In genomic region chr14:75456489-75457220, GRCm38 (mm10) we compare ENCODE assay signal across 8 mouse cellular contexts. TPM values are rescaled to one million over a fixed set of nuclear protein-coding genes. Genes with fewer than 3 reads are reported as not detected.
A peak's percentile ranks its signal among the peaks of the same experiment; 100 is the strongest.
DNase-seq lines count a peak whose midpoint lies in the region; ATAC-seq lines count a peak whose summit lies in the region.

No protein-coding gene starts in this region.

- peak overlapping the region; percentile 77 for H3K4me2 ChIP-seq in heart, embryonic 13.5 days
- peak overlapping the region; percentile 74 for H3K4me2 ChIP-seq in kidney, embryonic 15.5 days
- peak overlapping the region; percentile 46 for H3K4me2 ChIP-seq in liver, embryonic 16.5 days (ENCODE audit: low read depth, low read length)

- H3K4me1 ChIP-seq in heart, embryonic 13.5 days = peaks cover 23% of the 10 kb centered on the region
- peaks cover 25% of the 10 kb centered on the region for H3K4me1 ChIP-seq in kidney, embryonic 15.5 days
- no peaks in the 10 kb centered on the region; the same call in 1 of the 2 replicates for H3K4me1 ChIP-seq in liver, embryonic 16.5 days (ENCODE audit: control insufficient read depth, low read depth, low read length)

- no peak overlapping the region for H3K27ac ChIP-seq in heart, embryonic 13.5 days (replicated peaks)
- no peak overlapping the region for H3K27ac ChIP-seq in kidney, embryonic 15.5 days
- no peak overlapping the region for H3K27ac ChIP-seq in liver, embryonic 16.5 days (ENCODE audit: low read length)

- H3K4me3 ChIP-seq in heart, embryonic 13.5 days = peak overlapping the region; percentile 49
- H3K4me3 ChIP-seq in kidney, embryonic 15.5 days (replicated peaks) = peak overlapping the region; percentile 40
- H3K4me3 ChIP-seq in liver, embryonic 16.5 days (ENCODE audit: low read depth, low read length) = peak overlapping the region; percentile 6; the same call in 1 of the 2 replicates

- H3K27me3 ChIP-seq in heart, embryonic 13.5 days (replicated peaks) = peaks cover 49% of the 10 kb centered on the region
- peaks cover 30% of the 10 kb centered on the region for H3K27me3 ChIP-seq in kidney, embryonic 15.5 days
- H3K27me3 ChIP-seq in liver, embryonic 16.5 days (ENCODE audit: control insufficient read depth, insufficient read depth, low read depth, low read length) = peaks cover 18% of the 10 kb centered on the region

- peak; percentile 62 for DNase-seq in A20 (ENCODE audit: low read depth, low spot score)
- DNase-seq in embryo, embryonic 11.5 days (ENCODE audit: low read depth, low spot score) = peak; percentile 8
- peak; percentile 68 for DNase-seq in retina, embryonic 14.5 days (ENCODE audit: low spot score)
- no peak for DNase-seq in ovary, postnatal 36 days (ENCODE audit: low spot score)

- H3K9ac ChIP-seq in heart, embryonic 13.5 days = peak overlapping the region; percentile 58
- peak overlapping the region; percentile 23; the same call in 1 of the 2 replicates for H3K9ac ChIP-seq in kidney, embryonic 15.5 days
- H3K9ac ChIP-seq in liver, embryonic 16.5 days (ENCODE audit: low read depth, low read length) = no peak overlapping the region

- ATAC-seq in activated CD4-positive, CD25-positive, alpha-beta regulatory T cell, adult 4 months = peak; percentile 91
- ATAC-seq in heart, embryonic 13.5 days (ENCODE audit: extremely low read depth, insufficient number of reproducible peaks, low FRiP score, low TSS enrichment) = no peak
- ATAC-seq in kidney, embryonic 15.5 days (replicated peaks; ENCODE audit: low FRiP score) = peak; percentile 72
- no peak for ATAC-seq in liver, embryonic 16.5 days (ENCODE audit: low read depth)

- WGBS in heart, embryonic 13.5 days = 8% methylated on average over 13 of the region's 13 CpGs
- 8% methylated on average over 13 of the region's 13 CpGs for whole genome bisulfite sequencing in kidney, embryonic 15.5 days
- WGBS in liver, embryonic 16.5 days (ENCODE audit: insufficient replicate concordance) = 6% methylated on average over 13 of the region's 13 CpGs

- no peaks in the 10 kb centered on the region for H3K36me3 ChIP-seq in heart, embryonic 13.5 days
- no peaks in the 10 kb centered on the region for H3K36me3 ChIP-seq in kidney, embryonic 15.5 days
- no peaks in the 10 kb centered on the region for H3K36me3 ChIP-seq in liver, embryonic 16.5 days (ENCODE audit: control insufficient read depth, insufficient read depth)

- H3K9me3 ChIP-seq in heart, embryonic 13.5 days = no peaks in the 10 kb centered on the region
- no peaks in the 10 kb centered on the region for H3K9me3 ChIP-seq in kidney, embryonic 15.5 days (replicated peaks)
- no peaks in the 10 kb centered on the region for H3K9me3 ChIP-seq in liver, embryonic 16.5 days (replicated peaks; ENCODE audit: control insufficient read depth, low read length)

RNA-seq across cellular contexts. Expression of gene Siah3, which starts 0.9 kb away (rescaled TPM):
- polyA plus RNA-seq in activated CD4-positive, CD25-positive, alpha-beta regulatory T cell, adult 4 months (2017; shearing (Covaris generic)) = under 1 TPM; 0.10 to 0.29 TPM
- polyA plus RNA-seq in heart, embryonic 13.5 days (2015; fragmentation: Nextera tagmentation; extraction: Ambion mirVana) = not detected in 2 replicates
- 0.14 and 0.19 TPM in 2 replicates for polyA plus RNA-seq in kidney, embryonic 15.5 days (2015; fragmentation: Nextera tagmentation; extraction: Ambion mirVana)
- polyA plus RNA-seq in liver, embryonic 16.5 days (2015; fragmentation: Nextera tagmentation; extraction: Ambion mirVana) = 0.07 TPM in 2 replicates

Comparison
In these comparisons a context has a peak if more than half of its experiments do, and no peak if none do; other contexts are left out.
1. ATAC-seq: peak in activated CD4-positive, CD25-positive, alpha-beta regulatory T cell, adult 4 months (single experiment) and kidney, embryonic 15.5 days (single experiment); none in heart, embryonic 13.5 days (single experiment) and liver, embryonic 16.5 days (single experiment).
2. Peak in every context shown above with its lines, with median percentiles within 50 percentile points of each other: H3K4me2 ChIP-seq and H3K4me3 ChIP-seq.